Mouse (Mus musculus) lung, embryonic 14.5 days (tissue): Measurements from ENCODE around the gene Cby1. TPM values are rescaled to one million over a fixed set of nuclear protein-coding genes. Genes with fewer than 3 reads are reported as not detected.
"Not testable (repeated sequence)": the region's sequence is repeated elsewhere in the genome, so short reads cannot be mapped to it uniquely, and the experiment has no call there.

Experiments
- ATAC-seq: fragments of 200-750 bp; cut with Nextera tagmentation; 2 replicates; pipeline ENCODE4 v1.8.0; 2017; ENCODE audit warnings: mild to moderate bottlenecking, moderate TSS enrichment, moderate library complexity; ENCODE audit not compliant: insufficient read depth
- DNase-seq: peaks from one replicate; pipeline ENCODE4 v3.0.0-alpha.2; 2015
- H3K27ac ChIP-seq: fragments of 300-500 bp; sonication (generic); 2 replicates; pipeline ENCODE4 v1.5.1; 2014; ENCODE audit warnings: low read depth, mild to moderate bottlenecking, moderate library complexity
- H3K27me3 ChIP-seq: fragments of 300-500 bp; sonication (generic); 2 replicates; pipeline ENCODE4 v1.6.1; 2014; ENCODE audit warnings: low read length, control low read depth; ENCODE audit not compliant: insufficient read depth
- H3K36me3 ChIP-seq: fragments of 300-500 bp; sonication (generic); 2 replicates; pipeline ENCODE4 v1.6.1; 2014; ENCODE audit warnings: control low read depth; ENCODE audit not compliant: insufficient read depth
- H3K4me1 ChIP-seq: fragments of 300-500 bp; sonication (generic); 2 replicates; pipeline ENCODE4 v1.6.1; 2014; ENCODE audit warnings: antibody characterized with exemption, control low read depth; ENCODE audit not compliant: insufficient read depth
- H3K4me2 ChIP-seq: fragments of 300-500 bp; sonication (generic); 2 replicates; pipeline ENCODE4 v1.6.1; 2014; ENCODE audit warnings: mild to moderate bottlenecking
- H3K4me3 ChIP-seq: fragments of 300-500 bp; sonication (generic); 2 replicates; pipeline ENCODE4 v1.5.1; 2014; ENCODE audit warnings: low read depth, low read length
- H3K9ac ChIP-seq: fragments of 300-500 bp; sonication (generic); 2 replicates; pipeline ENCODE4 v1.6.1; 2014
- H3K9me3 ChIP-seq: fragments of 300-500 bp; sonication (generic); 2 replicates; pipeline ENCODE4 v1.6.1; 2016; ENCODE audit warnings: low read depth, low read length, control low read depth
- CTCF ChIP-seq: IDR thresholded peaks from 2 replicates; pipeline ENCODE4 v1.5.1; 2016; ENCODE audit warnings: antibody characterized with exemption, low read depth
- WGBS: fragments of 180-500 bp; shearing (Covaris S2); extraction: QIAGEN DNeasy Blood & Tissue Kit; methylation state at CpG from one replicate; pipeline ENCODE4 v1.1.7; 2014; 5-methylcytosine and 5-hydroxymethylcytosine counted together
- polyA plus RNA-seq: library from polyadenylated mRNA; unstranded; fragments of >200 nt; fragmentation: Nextera tagmentation; extraction: Ambion mirVana; gene quantifications from 2 replicates; pipeline ENCODE4 v1.2.1, GENCODE M21; 2014

The Cby1 gene
- polyA plus RNA-seq, 1 experiment from 2014 or later = 52.8 TPM

- H3K27ac ChIP-seq = peak overlapping the region; percentile 95
- H3K27me3 ChIP-seq = no peaks in the 10 kb centered on the region
- H3K4me1 ChIP-seq = peaks cover 5% of the 10 kb centered on the region; the same call in 1 of the 2 replicates
- H3K4me3 ChIP-seq = peak overlapping the region; percentile 73
- peak; percentile 69 for TF ChIP-seq CTCF
- peaks cover 4% of the 10 kb centered on the region; the same call in 1 of the 2 replicates for H3K36me3 ChIP-seq
- peak overlapping the region; percentile 71 for H3K9ac ChIP-seq
- H3K4me2 ChIP-seq = peak overlapping the region; percentile 97
- DNase-seq (peak; percentile 95), ATAC-seq (peak; percentile 29; the same call in 1 of the 2 replicates)
- WGBS = 3% methylated on average over 16 of the region's 16 CpGs
- H3K9me3 ChIP-seq = no peaks in the 10 kb centered on the region
These were observed 1.0 kb upstream of the Cby1 start for GRCm38 (mm10) chr15:79657837-79658530.

- no peak overlapping the region for H3K27ac ChIP-seq
- no peak overlapping the region for H3K4me3 ChIP-seq
- peak; percentile 49 for DNase-seq
- 72% methylated on average over 4 of the region's 4 CpGs for WGBS
- H3K36me3 ChIP-seq = peaks cover 24% of the 10 kb centered on the region
- TF ChIP-seq CTCF = peak; percentile 65
- peaks cover 5% of the 10 kb centered on the region; the same call in 1 of the 2 replicates for H3K4me1 ChIP-seq
- no peak overlapping the region for H3K9ac ChIP-seq
- no peaks in the 10 kb centered on the region for H3K9me3 ChIP-seq
- H3K4me2 ChIP-seq = no peak overlapping the region
- H3K27me3 ChIP-seq = no peaks in the 10 kb centered on the region
- no peak for ATAC-seq
These were observed 2.9 kb downstream of the Cby1 start for GRCm38 (mm10) chr15:79661852-79662251.

- no peak for ATAC-seq
- H3K4me3 ChIP-seq = no peak overlapping the region
- no peak overlapping the region for H3K9ac ChIP-seq
- no peak for TF ChIP-seq CTCF
- H3K27me3 ChIP-seq = no peaks in the 10 kb centered on the region
- H3K9me3 ChIP-seq = no peaks in the 10 kb centered on the region
- H3K36me3 ChIP-seq = peaks cover 27% of the 10 kb centered on the region
- peaks cover 3% of the 10 kb centered on the region; the same call in 1 of the 2 replicates for H3K4me1 ChIP-seq
- WGBS = 89% methylated on average over 8 of the region's 8 CpGs
- no peak overlapping the region for H3K4me2 ChIP-seq
- no peak overlapping the region for H3K27ac ChIP-seq
- DNase-seq = no peak
These were observed 5.7 kb downstream of the Cby1 start for GRCm38 (mm10) chr15:79664666-79665065.

- peaks cover 42% of the 10 kb centered on the region for H3K36me3 ChIP-seq
- 59% methylated on average over 10 of the region's 10 CpGs for WGBS
- H3K9ac ChIP-seq = no peak overlapping the region
- peak; percentile 43 for TF ChIP-seq CTCF
- no peaks in the 10 kb centered on the region for H3K27me3 ChIP-seq
- no peaks in the 10 kb centered on the region for H3K9me3 ChIP-seq
- no peak for ATAC-seq
- peak; percentile 53 for DNase-seq
- H3K27ac ChIP-seq = no peak overlapping the region
- 0 out of 2 replicates have a peak, but pooled peaks cover 3% of the 10 kb centered on the region for H3K4me1 ChIP-seq
- no peak overlapping the region for H3K4me2 ChIP-seq
- no peak overlapping the region for H3K4me3 ChIP-seq
These were observed 10.2 kb downstream of the Cby1 start for GRCm38 (mm10) chr15:79669195-79669594.

- peak; percentile 98 for ATAC-seq
- 16% methylated on average over 32 of the region's 33 CpGs for WGBS
- Histone ChIP-seq H3K9ac (peak within 1 kb of the TSS; percentile 85), H3K27ac (no peak within 1 kb of the TSS; the same call in 1 of the 2 replicates), H3K36me3 (peaks cover 52% of the 10 kb centered on the region), H3K4me3 (peak within 1 kb of the TSS; percentile 89), H3K9me3 (no peaks in the 10 kb centered on the region), H3K4me1 (0 out of 2 replicates have a peak, but pooled peaks cover 3% of the 10 kb centered on the region), H3K27me3 (no peaks in the 10 kb centered on the region), H3K4me2 (peak within 1 kb of the TSS; percentile 63)
- DNase-seq = peak; percentile 97
- peak; percentile 61 for TF ChIP-seq CTCF
These were observed 11.4 kb downstream of the Cby1 start, which contains the start of gene Tomm22 for GRCm38 (mm10) chr15:79670249-79670971. Gene Tomm22, plus strand, starts transcription at chr15:79670861.

GRCm38 (mm10) chr15:79670972-79671299 is 11.9 kb downstream of the Cby1 start:
- H3K4me3 ChIP-seq = peak overlapping the region; percentile 89
- TF ChIP-seq CTCF = no peak
- DNase-seq (no peak), ATAC-seq (peak; percentile 56)
- H3K4me1 ChIP-seq = 0 out of 2 replicates have a peak, but pooled peaks cover 3% of the 10 kb centered on the region
- no peaks in the 10 kb centered on the region for H3K27me3 ChIP-seq
- H3K9me3 ChIP-seq = no peaks in the 10 kb centered on the region
- H3K4me2 ChIP-seq = peak overlapping the region; percentile 63
- H3K36me3 ChIP-seq = peaks cover 50% of the 10 kb centered on the region
- no peak overlapping the region; the same call in 1 of the 2 replicates for H3K27ac ChIP-seq
- 0% methylated on average over 34 of the region's 37 CpGs for WGBS
- H3K9ac ChIP-seq = peak overlapping the region; percentile 85

GRCm38 (mm10) chr15:79671828-79672348 is 12.9 kb downstream of the Cby1 start:
- not testable (repeated sequence) for ATAC-seq, DNase-seq, H3K27ac ChIP-seq, H3K9me3 ChIP-seq, H3K9ac ChIP-seq, H3K4me1 ChIP-seq, H3K27me3 ChIP-seq
- Histone ChIP-seq H3K36me3 (peaks cover 50% of the 10 kb centered on the region), H3K4me3 (peak overlapping the region; percentile 89), H3K4me2 (peak overlapping the region; percentile 63)
- 76% methylated on average over 11 of the region's 11 CpGs for WGBS
